Comparison of ENCODE assay signal across 8 mouse cellular contexts in the genomic region with DNA sequence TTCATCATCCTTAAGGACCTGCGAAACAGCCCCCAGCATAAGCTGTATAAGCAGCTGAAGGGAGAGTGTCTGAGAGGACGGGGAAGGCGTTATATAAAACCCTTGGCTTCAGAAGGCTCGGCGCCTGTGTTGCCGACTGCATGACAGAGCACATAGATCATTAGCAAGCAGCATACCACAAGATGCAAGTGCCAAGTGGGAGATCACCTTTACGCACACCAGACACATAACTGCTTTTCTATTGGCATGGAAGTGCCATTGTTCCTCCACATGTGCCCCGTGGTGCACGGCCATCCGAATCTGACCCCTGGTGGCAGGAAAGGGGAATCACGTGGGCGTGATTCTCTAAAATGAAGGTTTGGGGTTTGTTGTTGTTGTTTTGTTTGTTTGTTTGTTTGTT. TPM values are rescaled to one million over a fixed set of nuclear protein-coding genes. Genes with fewer than 3 reads are reported as not detected.
A peak's percentile ranks its signal among the peaks of the same experiment; 100 is the strongest.
DNase-seq lines count a peak whose midpoint lies in the region; ATAC-seq and TF ChIP-seq lines count a peak whose summit lies in the region.

No protein-coding gene starts in this region.

- H3K9ac ChIP-seq in forebrain, embryonic 15.5 days (replicated peaks), result no peak overlapping the region; the same call in 1 of the 2 replicates
- no peak overlapping the region for H3K9ac ChIP-seq in intestine, postnatal 0 days (ENCODE audit: low read depth, low read length)

- WGBS in forebrain, embryonic 15.5 days, result 29% methylated on average over 12 of the region's 12 CpGs
- WGBS in intestine, postnatal 0 days, result 39% methylated on average over 12 of the region's 12 CpGs

- H3K4me2 ChIP-seq in forebrain, embryonic 15.5 days (replicated peaks), result no peak overlapping the region; the same call in 1 of the 2 replicates
- H3K4me2 ChIP-seq in intestine, postnatal 0 days (replicated peaks; ENCODE audit: low read depth), result no peak overlapping the region

- H3K9me3 ChIP-seq in forebrain, embryonic 15.5 days, result no peaks in the 10 kb centered on the region
- H3K9me3 ChIP-seq in intestine, postnatal 0 days (ENCODE audit: control insufficient read depth), result no peaks in the 10 kb centered on the region

- no peak overlapping the region for H3K4me3 ChIP-seq in forebrain, embryonic 15.5 days
- no peak overlapping the region for H3K4me3 ChIP-seq in intestine, postnatal 0 days (ENCODE audit: low read depth, low read length)

- peak; percentile 91 for TF ChIP-seq CTCF in intestine, postnatal 0 days (IDR thresholded peaks at IDR 0.05; ENCODE audit: low read depth)

- no peaks in the 10 kb centered on the region for H3K36me3 ChIP-seq in forebrain, embryonic 15.5 days
- H3K36me3 ChIP-seq in intestine, postnatal 0 days (ENCODE audit: control insufficient read depth, insufficient read depth), result no peaks in the 10 kb centered on the region

- H3K27ac ChIP-seq in forebrain, embryonic 15.5 days (replicated peaks), result no peak overlapping the region
- no peak overlapping the region for H3K27ac ChIP-seq in intestine, postnatal 0 days (ENCODE audit: low read depth, low read length)

- H3K27me3 ChIP-seq in forebrain, embryonic 15.5 days, result no peaks in the 10 kb centered on the region
- no peaks in the 10 kb centered on the region for H3K27me3 ChIP-seq in intestine, postnatal 0 days (replicated peaks; ENCODE audit: control insufficient read depth, insufficient read depth, low read length)

- peak; percentile 25 for DNase-seq in ovary, postnatal 14 days (ENCODE audit: low spot score)
- DNase-seq in ovary, postnatal 10 days (ENCODE audit: low spot score), result no peak
- DNase-seq in adrenal gland, postnatal 14 days, result peak; percentile 68
- DNase-seq in mesoderm, embryonic 11.5 days (ENCODE audit: low read depth, low spot score), result peak; percentile 47
- DNase-seq in urinary bladder, postnatal 10 days (ENCODE audit: low spot score), result no peak
- no peak for DNase-seq in cerebellum, postnatal 36 days

- 0 out of 2 replicates have a peak, but pooled peaks cover 3% of the 10 kb centered on the region for H3K4me1 ChIP-seq in forebrain, embryonic 15.5 days
- no peaks in the 10 kb centered on the region for H3K4me1 ChIP-seq in intestine, postnatal 0 days (replicated peaks; ENCODE audit: control insufficient read depth, insufficient read depth, low read length)

- 0 out of 2 replicates have a peak, but pooled peaks have one; percentile 38 for ATAC-seq in forebrain, embryonic 15.5 days (replicated peaks)
- no peak for ATAC-seq in intestine, postnatal 0 days

RNA-seq across cellular contexts. Expression of a gene that starts 16.6 kb away (rescaled TPM):
- 19.5 and 25.9 TPM in 2 replicates for total RNA-seq in adrenal gland, postnatal 14 days (2021)
- 14.2 and 15.7 TPM in 2 replicates for polyA plus RNA-seq in forebrain, embryonic 15.5 days (2015; fragmentation: Nextera tagmentation; extraction: Ambion mirVana)
- 13.8 and 15.1 TPM in 2 replicates for polyA plus RNA-seq in intestine, postnatal 0 days (2015; fragmentation: Nextera tagmentation; extraction: Ambion mirVana)

RNA-seq across cellular contexts. Expression of a gene that starts 40.0 kb away (rescaled TPM):
- 15.7 and 19.0 TPM in 2 replicates for total RNA-seq in adrenal gland, postnatal 14 days (2021)
- polyA plus RNA-seq in forebrain, embryonic 15.5 days (2015; fragmentation: Nextera tagmentation; extraction: Ambion mirVana), result 32.8 and 34.4 TPM in 2 replicates
- 9.3 and 9.8 TPM in 2 replicates for polyA plus RNA-seq in intestine, postnatal 0 days (2015; fragmentation: Nextera tagmentation; extraction: Ambion mirVana)

RNA-seq across cellular contexts. Expression of a gene that starts 40.0 kb away (rescaled TPM):
- 22.0 and 26.4 TPM in 2 replicates for total RNA-seq in adrenal gland, postnatal 14 days (2021)
- polyA plus RNA-seq in forebrain, embryonic 15.5 days (2015; fragmentation: Nextera tagmentation; extraction: Ambion mirVana), result 59.9 and 62.5 TPM in 2 replicates
- 18.9 and 19.3 TPM in 2 replicates for polyA plus RNA-seq in intestine, postnatal 0 days (2015; fragmentation: Nextera tagmentation; extraction: Ambion mirVana)

RNA-seq across cellular contexts. Expression of a gene that starts 56.8 kb away (rescaled TPM):
- not detected in 2 replicates for total RNA-seq in adrenal gland, postnatal 14 days (2021)
- not detected in 2 replicates for polyA plus RNA-seq in forebrain, embryonic 15.5 days (2015; fragmentation: Nextera tagmentation; extraction: Ambion mirVana)
- not detected in 2 replicates for polyA plus RNA-seq in intestine, postnatal 0 days (2015; fragmentation: Nextera tagmentation; extraction: Ambion mirVana)

Comparison
In these comparisons a context has a peak if more than half of its experiments do, and no peak if none do; other contexts are left out.
1. DNase-seq: peak in ovary, postnatal 14 days (single experiment), adrenal gland, postnatal 14 days (single experiment) and mesoderm, embryonic 11.5 days (single experiment); none in ovary, postnatal 10 days (single experiment), urinary bladder, postnatal 10 days (single experiment) and cerebellum, postnatal 36 days (0 of 2).